ENCODE assay signal across 22 mouse cellular contexts in the genomic region with DNA sequence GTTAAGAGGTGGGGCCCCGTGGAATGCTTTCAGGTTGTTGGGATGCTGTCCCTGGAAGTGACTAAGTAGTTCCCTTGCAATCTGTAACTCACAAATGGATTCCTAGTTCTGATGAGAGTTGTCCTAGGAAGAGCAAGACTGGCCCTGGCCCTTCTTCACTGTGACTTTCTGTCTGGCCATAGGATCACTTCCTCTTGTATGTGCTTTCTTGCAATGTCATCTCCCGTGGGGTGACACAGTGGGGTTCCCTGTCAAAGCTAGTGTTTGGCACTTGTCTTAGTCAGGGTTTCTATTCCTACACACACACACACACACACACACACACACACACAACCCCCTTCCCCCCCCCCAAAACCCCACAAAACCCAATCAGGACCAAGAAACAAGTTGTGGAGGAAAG.
"Had no signal": no experiment of that assay in that cellular context is flagged by ENCODE, and none has a peak within 500 bp of the region (broad histone marks: within the 10 kb centered on the region; RNA-seq: fewer than 3 reads in every experiment).

No protein-coding gene starts in this region.

- H3K9ac ChIP-seq: intestine, embryonic 15.5 days; limb, embryonic 13.5 days; liver, embryonic 14.5 days; liver, postnatal 0 days; lung, embryonic 14.5 days; neural tube, embryonic 13.5 days had no signal

- DNase-seq: kidney, adult 11 months; kidney, adult 8-10 months; kidney, postnatal 14 days; kidney, postnatal 4 days; layer of hippocampus, adult 9-11 months; liver; liver, postnatal 0 days; lung, embryonic 14.5 days; midbrain, embryonic 14.5 days; right cerebral cortex, postnatal 25 days; thymus, postnatal 25 days had no signal

- H3K4me2 ChIP-seq: intestine, embryonic 15.5 days; limb, embryonic 13.5 days; lung, embryonic 14.5 days; midbrain, embryonic 11.5 days; neural tube, embryonic 13.5 days had no signal

- H3K4me3 ChIP-seq: intestine, embryonic 15.5 days; layer of hippocampus, adult 2 months; limb, embryonic 10.5 days; limb, embryonic 13.5 days; myocyte; neural tube, embryonic 13.5 days had no signal

- H3K27ac ChIP-seq: intestine, embryonic 15.5 days; layer of hippocampus, adult 2 months; limb, embryonic 10.5 days; limb, embryonic 13.5 days; liver, embryonic 14.5 days; macrophage; neural tube, embryonic 13.5 days; stomach, postnatal 0 days had no signal

- H3K9me3 ChIP-seq: intestine, embryonic 15.5 days; limb, embryonic 10.5 days; limb, embryonic 13.5 days; neural tube, embryonic 13.5 days had no signal

- H3K4me1 ChIP-seq: intestine, embryonic 15.5 days had no signal

- H3K27me3 ChIP-seq: intestine, embryonic 15.5 days; limb, embryonic 13.5 days; neural tube, embryonic 13.5 days had no signal

- H3K36me3 ChIP-seq: intestine, embryonic 15.5 days; limb, embryonic 13.5 days; neural tube, embryonic 13.5 days had no signal

- ATAC-seq: intestine, embryonic 15.5 days; liver, postnatal 0 days; lung, postnatal 0 days had no signal
